Mouse (Mus musculus): ENCODE results near the gene Bbs9. TPM values are rescaled to one million over a fixed set of nuclear protein-coding genes. Genes with fewer than 3 reads are reported as not detected.

Bbs9 gene
- polyA plus RNA-seq, 1 experiment from 2014 or later, result 17.4 TPM

- Histone ChIP-seq H3K4me2 (no peak overlapping the region), H3K4me3 (replicated peaks) (no peak overlapping the region), H3K27me3 (replicated peaks) (no peaks in the 10 kb centered on the region), H3K9ac (replicated peaks) (no peak overlapping the region), H3K4me1 (no peaks in the 10 kb centered on the region), H3K9me3 (replicated peaks) (no peaks in the 10 kb centered on the region), H3K36me3 (no peaks in the 10 kb centered on the region), H3K27ac (replicated peaks) (no peak overlapping the region)
- ATAC-seq (ENCODE audit: low FRiP score), result no peak
- WGBS, result 92% methylated on average over 5 of the region's 5 CpGs
Observed at GRCm38 (mm10) chr9:22593032-22593431, 117.5 kb downstream of the Bbs9 start.

- 60% methylated on average over 2 of the region's 2 CpGs for WGBS
- Histone ChIP-seq H3K27me3 (replicated peaks) (no peaks in the 10 kb centered on the region), H3K4me1 (no peaks in the 10 kb centered on the region), H3K9ac (replicated peaks) (no peak overlapping the region), H3K9me3 (replicated peaks) (no peaks in the 10 kb centered on the region), H3K36me3 (no peaks in the 10 kb centered on the region), H3K4me2 (no peak overlapping the region), H3K27ac (replicated peaks) (no peak overlapping the region), H3K4me3 (replicated peaks) (no peak overlapping the region)
- ATAC-seq (ENCODE audit: low FRiP score), result no peak
Observed at GRCm38 (mm10) chr9:22596650-22597049, 121.1 kb downstream of the Bbs9 start.

GRCm38 (mm10) chr9:22613271-22613824 lies 137.8 kb downstream of the Bbs9 start:
- no peak for ATAC-seq (ENCODE audit: low FRiP score)
- H3K27me3 ChIP-seq (replicated peaks), result no peaks in the 10 kb centered on the region
- no peak overlapping the region for H3K9ac ChIP-seq (replicated peaks)
- WGBS, result 60% methylated on average over 6 of the region's 6 CpGs
- H3K27ac ChIP-seq (replicated peaks), result no peak overlapping the region; the same call in 1 of the 2 replicates
- no peaks in the 10 kb centered on the region for H3K9me3 ChIP-seq (replicated peaks)
- no peaks in the 10 kb centered on the region for H3K4me1 ChIP-seq
- H3K4me2 ChIP-seq, result no peak overlapping the region
- no peaks in the 10 kb centered on the region for H3K36me3 ChIP-seq
- no peak overlapping the region for H3K4me3 ChIP-seq (replicated peaks)

GRCm38 (mm10) chr9:22619245-22619644 lies 143.7 kb downstream of the Bbs9 start:
- 93% methylated on average over 1 of the region's 1 CpGs for WGBS
- ATAC-seq (ENCODE audit: low FRiP score), result no peak
- H3K4me3 ChIP-seq (replicated peaks), result no peak overlapping the region

GRCm38 (mm10) chr9:22624966-22625365 lies 149.5 kb downstream of the Bbs9 start:
- no peak; the same call in 1 of the 2 replicates for ATAC-seq (ENCODE audit: low FRiP score)
- Histone ChIP-seq H3K27ac (replicated peaks) (no peak overlapping the region), H3K9ac (replicated peaks) (no peak overlapping the region), H3K4me1 (no peaks in the 10 kb centered on the region), H3K9me3 (replicated peaks) (no peaks in the 10 kb centered on the region), H3K4me2 (no peak overlapping the region), H3K27me3 (replicated peaks) (no peaks in the 10 kb centered on the region), H3K36me3 (no peaks in the 10 kb centered on the region), H3K4me3 (replicated peaks) (no peak overlapping the region)
- WGBS, result 55% methylated on average over 9 of the region's 9 CpGs

More at GRCm38 (mm10) chr9:22619245-22619644, 143.7 kb downstream of the Bbs9 start:
- H3K27ac ChIP-seq (replicated peaks), result no peak overlapping the region
- H3K4me2 ChIP-seq, result no peak overlapping the region
- no peaks in the 10 kb centered on the region for H3K27me3 ChIP-seq (replicated peaks)
- H3K36me3 ChIP-seq, result no peaks in the 10 kb centered on the region
- no peaks in the 10 kb centered on the region for H3K4me1 ChIP-seq
- no peak overlapping the region for H3K9ac ChIP-seq (replicated peaks)
- H3K9me3 ChIP-seq (replicated peaks), result no peaks in the 10 kb centered on the region

GRCm38 (mm10) chr9:22626014-22626413 lies 150.5 kb downstream of the Bbs9 start:
- 91% methylated on average over 3 of the region's 3 CpGs for WGBS
- no peak for ATAC-seq (ENCODE audit: low FRiP score)

GRCm38 (mm10) chr9:22627912-22628311 lies 152.4 kb downstream of the Bbs9 start:
- Histone ChIP-seq H3K4me1 (no peaks in the 10 kb centered on the region), H3K36me3 (no peaks in the 10 kb centered on the region), H3K27ac (replicated peaks) (no peak overlapping the region), H3K27me3 (replicated peaks) (no peaks in the 10 kb centered on the region), H3K4me2 (no peak overlapping the region), H3K4me3 (replicated peaks) (no peak overlapping the region), H3K9me3 (replicated peaks) (no peaks in the 10 kb centered on the region), H3K9ac (replicated peaks) (no peak overlapping the region)
- WGBS, result 78% methylated on average over 3 of the region's 3 CpGs
- ATAC-seq (ENCODE audit: low FRiP score), result no peak

More at GRCm38 (mm10) chr9:22626014-22626413, 150.5 kb downstream of the Bbs9 start:
- Histone ChIP-seq H3K4me3 (replicated peaks) (no peak overlapping the region), H3K9me3 (replicated peaks) (no peaks in the 10 kb centered on the region), H3K27ac (replicated peaks) (no peak overlapping the region), H3K36me3 (no peaks in the 10 kb centered on the region), H3K27me3 (replicated peaks) (no peaks in the 10 kb centered on the region), H3K4me1 (no peaks in the 10 kb centered on the region), H3K4me2 (no peak overlapping the region), H3K9ac (replicated peaks) (no peak overlapping the region)

GRCm38 (mm10) chr9:22632800-22633485 lies 157.4 kb downstream of the Bbs9 start:
- 93% methylated on average over 9 of the region's 9 CpGs for WGBS
- Histone ChIP-seq H3K27me3 (replicated peaks) (no peaks in the 10 kb centered on the region), H3K4me2 (no peak overlapping the region), H3K36me3 (no peaks in the 10 kb centered on the region), H3K4me3 (replicated peaks) (no peak overlapping the region), H3K9me3 (replicated peaks) (no peaks in the 10 kb centered on the region), H3K9ac (replicated peaks) (no peak overlapping the region), H3K4me1 (no peaks in the 10 kb centered on the region), H3K27ac (replicated peaks) (no peak overlapping the region)
- no peak for ATAC-seq (ENCODE audit: low FRiP score)

- peaks cover 8% of the 10 kb centered on the region; the same call in 1 of the 2 replicates for H3K4me1 ChIP-seq
- ATAC-seq (ENCODE audit: low FRiP score), result no peak
- no peaks in the 10 kb centered on the region for H3K36me3 ChIP-seq
- no peak overlapping the region for H3K4me3 ChIP-seq (replicated peaks)
- no peaks in the 10 kb centered on the region for H3K27me3 ChIP-seq (replicated peaks)
- H3K9me3 ChIP-seq (replicated peaks), result no peaks in the 10 kb centered on the region
- H3K4me2 ChIP-seq, result no peak overlapping the region
- no peak overlapping the region for H3K27ac ChIP-seq (replicated peaks)
- 94% methylated on average over 5 of the region's 5 CpGs for WGBS
- no peak overlapping the region for H3K9ac ChIP-seq (replicated peaks)
Observed at GRCm38 (mm10) chr9:22638502-22638901, 163.0 kb downstream of the Bbs9 start.

- Histone ChIP-seq H3K4me3 (replicated peaks) (no peak overlapping the region), H3K27me3 (replicated peaks) (no peaks in the 10 kb centered on the region), H3K4me1 (peaks cover 8% of the 10 kb centered on the region; the same call in 1 of the 2 replicates), H3K4me2 (no peak overlapping the region), H3K9ac (replicated peaks) (no peak overlapping the region), H3K36me3 (no peaks in the 10 kb centered on the region), H3K27ac (replicated peaks) (no peak overlapping the region; the same call in 1 of the 2 replicates), H3K9me3 (replicated peaks) (no peaks in the 10 kb centered on the region)
- no peak for ATAC-seq (ENCODE audit: low FRiP score)
- WGBS, result 31% methylated on average over 13 of the region's 13 CpGs
Observed at GRCm38 (mm10) chr9:22640683-22641431, 165.3 kb downstream of the Bbs9 start.

GRCm38 (mm10) chr9:22645844-22646390 lies 170.4 kb downstream of the Bbs9 start:
- 91% methylated on average over 6 of the region's 6 CpGs for WGBS
- no peaks in the 10 kb centered on the region for H3K36me3 ChIP-seq

More at GRCm38 (mm10) chr9:22645844-22646390, 170.4 kb downstream of the Bbs9 start:
- Histone ChIP-seq H3K4me3 (replicated peaks) (no peak overlapping the region), H3K9me3 (replicated peaks) (no peaks in the 10 kb centered on the region), H3K9ac (replicated peaks) (no peak overlapping the region), H3K4me2 (no peak overlapping the region), H3K27me3 (replicated peaks) (no peaks in the 10 kb centered on the region), H3K4me1 (peaks cover 5% of the 10 kb centered on the region; the same call in 1 of the 2 replicates), H3K27ac (replicated peaks) (no peak overlapping the region)
- no peak for ATAC-seq (ENCODE audit: low FRiP score)
